Mouse (Mus musculus): ENCODE measurements around the gene Fscn1. TPM values are rescaled to one million over a fixed set of nuclear protein-coding genes. Genes with fewer than 3 reads are reported as not detected.
A peak's percentile ranks its signal among the peaks of the same experiment; 100 is the strongest.

The Fscn1 gene
- 246 TPM for polyA plus RNA-seq (2021)

DNA sequence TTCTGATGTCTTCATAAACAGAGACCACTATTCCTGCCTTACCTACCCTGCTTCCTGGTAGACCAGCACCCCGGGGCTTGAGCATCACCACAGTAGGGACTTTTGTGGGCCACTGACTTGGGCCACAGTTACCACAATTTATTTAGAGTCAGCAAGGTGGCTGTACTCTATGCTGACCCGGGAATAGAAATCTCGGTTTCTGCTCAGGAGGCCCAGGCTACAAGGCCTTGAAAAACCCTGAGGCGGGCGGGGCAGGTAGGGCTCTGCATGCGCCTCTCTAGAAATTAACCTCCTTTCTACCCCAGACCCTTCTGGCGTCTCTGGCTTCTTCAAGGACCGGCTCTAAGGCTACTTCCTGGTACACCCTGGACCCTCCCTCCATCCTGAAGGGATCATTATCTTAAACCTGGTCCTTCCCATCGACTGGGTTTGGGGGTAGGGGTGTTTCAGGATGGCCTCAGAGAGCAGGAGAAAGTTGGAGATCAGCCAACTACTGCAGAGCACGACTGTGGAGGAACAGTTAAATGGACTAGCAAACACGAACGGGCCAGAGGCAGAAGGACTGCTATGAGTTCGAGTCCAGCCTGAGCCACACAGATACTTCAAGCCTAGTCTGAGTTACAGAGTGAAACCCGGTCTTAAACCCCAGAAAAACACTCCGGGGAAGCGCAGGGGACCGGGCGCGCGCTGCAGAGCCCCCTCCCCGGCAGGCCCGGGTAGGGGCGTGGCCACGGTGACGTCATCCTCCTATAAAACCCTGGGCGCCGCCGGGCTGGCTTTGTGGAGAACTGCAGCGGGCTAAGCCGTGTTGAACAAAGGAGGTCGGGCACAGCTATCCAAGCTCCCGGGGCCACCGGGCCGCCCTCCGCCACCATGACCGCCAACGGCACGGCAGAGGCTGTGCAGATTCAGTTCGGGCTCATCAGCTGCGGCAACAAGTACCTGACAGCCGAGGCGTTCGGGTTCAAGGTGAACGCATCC, at the start of gene Fscn1:
Fscn1 (plus strand) TSS at position 768 of the 981 bp plus-strand sequence.
- ChIA-PET CTCF (interaction anchor here (1.3 kb wide), 2 partner anchors 77 to 106 kb away, joined by 3 read pairs; no protein-coding TSS in a partner anchor), POLR2A (interaction anchor here (0.8 kb wide), 1 partner anchor 13 kb away, joined by 3 read pairs; no protein-coding TSS in a partner anchor)
- in situ Hi-C loops (cut with MboI; ENCODE audit: low pct_unique_long_range_greater_than_20kb): no loop called here
- DNase-seq (ENCODE audit: low read depth, low spot score) (no peak), ATAC-seq (peak; percentile 38)
- no peak for TF ChIP-seq CTCF (IDR thresholded peaks at IDR 0.05)
- no peaks in the 10 kb centered on the region for H3K27me3 ChIP-seq

DNA sequence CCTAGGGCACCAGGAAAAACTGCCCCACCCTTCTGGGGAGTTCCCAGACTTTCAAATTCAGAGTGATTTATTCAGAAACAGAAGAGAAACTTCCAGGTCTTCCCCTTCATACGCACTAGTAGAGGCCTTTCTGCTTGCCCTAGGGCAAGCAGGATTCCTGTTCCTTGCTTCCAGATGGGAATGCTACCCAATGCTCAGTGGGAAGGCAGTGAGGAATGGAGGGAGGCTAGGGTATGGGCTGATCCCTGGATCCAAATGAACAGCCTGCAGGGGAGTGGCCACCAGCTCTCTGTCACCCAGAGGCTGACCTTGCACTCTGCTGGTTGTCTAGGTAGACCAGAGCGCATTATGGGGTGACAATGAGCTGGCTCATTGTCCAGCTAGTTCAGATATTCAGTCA, 48.5 kb upstream of the Fscn1 start:
- H3K27me3 ChIP-seq: no peaks in the 10 kb centered on the region
- ATAC-seq (no peak), DNase-seq (ENCODE audit: low read depth, low spot score) (no peak)
- in situ Hi-C loops (cut with MboI; ENCODE audit: low pct_unique_long_range_greater_than_20kb): no loop called here
- TF ChIP-seq CTCF (IDR thresholded peaks at IDR 0.05): no peak
- ChIA-PET CTCF (interaction anchor here (6.2 kb wide), 1 partner anchor 20 kb away, joined by 35 read pairs; no protein-coding TSS in a partner anchor), POLR2A (no interaction called here)

DNA sequence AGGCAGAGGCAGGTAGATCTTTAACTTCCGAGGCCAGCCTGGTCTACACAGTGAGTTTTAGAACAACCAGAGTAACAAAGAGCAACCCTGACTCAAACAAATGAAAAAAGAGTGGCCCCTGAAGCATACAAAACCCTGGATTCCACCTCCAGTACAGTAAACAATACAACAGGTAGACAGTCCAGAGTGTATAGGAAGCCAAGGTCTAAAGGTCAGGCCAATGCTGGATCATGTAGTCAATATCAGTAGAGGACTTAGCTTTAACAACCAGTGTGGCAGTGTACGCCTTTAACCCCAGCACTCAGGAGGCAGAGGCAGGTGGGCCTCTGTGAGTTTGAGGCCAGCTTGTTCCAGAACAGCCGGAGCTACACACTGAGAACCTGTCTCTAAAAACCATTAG, 47.8 kb upstream of the Fscn1 start:
- POLR2A ChIA-PET: no interaction called here
- ATAC-seq (no peak), DNase-seq (ENCODE audit: low read depth, low spot score) (no peak)
- CTCF ChIA-PET: interaction anchor here (1.0 to 1.2 kb wide), 2 partner anchors 19 to 23 kb away, joined by 3 to 4 read pairs; no protein-coding TSS in a partner anchor
- in situ Hi-C loops (cut with MboI; ENCODE audit: low pct_unique_long_range_greater_than_20kb): no loop called here
- no peak for TF ChIP-seq CTCF (IDR thresholded peaks at IDR 0.05)
- no peaks in the 10 kb centered on the region for H3K27me3 ChIP-seq

DNA sequence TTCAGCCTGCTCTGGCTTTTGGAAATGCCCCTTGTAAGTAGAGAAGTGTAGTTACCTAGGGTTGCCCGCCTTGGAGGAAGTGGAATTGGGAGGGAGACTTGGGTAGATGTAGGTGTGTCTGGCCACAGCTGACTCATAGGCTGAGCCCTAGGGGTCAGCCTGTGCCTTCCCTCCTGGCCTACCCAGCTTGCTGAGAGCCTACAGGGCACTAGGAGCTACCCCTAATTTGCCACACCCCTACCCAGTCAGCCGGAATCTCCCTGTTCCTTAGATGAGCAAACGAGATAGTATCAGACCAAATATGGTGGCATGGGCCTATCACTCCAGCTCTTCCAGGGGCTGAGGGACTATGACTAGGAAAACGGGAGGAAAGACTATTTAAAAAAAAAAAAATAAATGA, 47.4 kb upstream of the Fscn1 start:
- in situ Hi-C loops (cut with MboI; ENCODE audit: low pct_unique_long_range_greater_than_20kb): no loop called here
- ChIA-PET CTCF (interaction anchor here (1.0 to 1.2 kb wide), 2 partner anchors 19 to 23 kb away, joined by 3 to 4 read pairs; no protein-coding TSS in a partner anchor), POLR2A (no interaction called here)

DNA sequence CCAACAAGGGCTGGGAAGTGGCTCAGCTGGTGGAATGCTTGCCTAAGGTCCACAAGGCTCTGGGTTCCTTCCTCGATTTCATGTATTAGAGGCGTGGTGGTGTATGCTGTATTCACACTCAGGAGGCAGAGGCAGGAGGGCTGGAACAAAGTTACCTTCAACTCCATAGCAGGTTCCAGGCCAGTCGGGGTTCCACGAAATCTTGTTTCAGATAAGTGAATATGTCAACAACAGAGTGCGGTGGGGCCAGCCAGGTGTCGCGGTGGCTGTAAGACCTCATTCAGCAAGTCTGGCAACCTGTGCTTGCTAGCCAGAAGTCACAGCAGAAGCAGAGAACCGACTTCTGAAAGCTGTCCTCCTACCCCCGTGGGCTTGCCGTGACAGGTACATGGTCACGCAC, 44.9 kb upstream of the Fscn1 start:
- POLR2A ChIA-PET: no interaction called here
- CTCF ChIA-PET: no interaction called here
- ATAC-seq: no peak
- DNase-seq (ENCODE audit: low read depth, low spot score): no peak
- TF ChIP-seq CTCF (IDR thresholded peaks at IDR 0.05): no peak
- in situ Hi-C loops (cut with MboI; ENCODE audit: low pct_unique_long_range_greater_than_20kb): no loop called here
- no peaks in the 10 kb centered on the region for H3K27me3 ChIP-seq

More for the DNA sequence above, 47.4 kb upstream of the Fscn1 start:
- ATAC-seq (no peak), DNase-seq (ENCODE audit: low read depth, low spot score) (no peak)
- no peaks in the 10 kb centered on the region for H3K27me3 ChIP-seq
- no peak for TF ChIP-seq CTCF (IDR thresholded peaks at IDR 0.05)

DNA sequence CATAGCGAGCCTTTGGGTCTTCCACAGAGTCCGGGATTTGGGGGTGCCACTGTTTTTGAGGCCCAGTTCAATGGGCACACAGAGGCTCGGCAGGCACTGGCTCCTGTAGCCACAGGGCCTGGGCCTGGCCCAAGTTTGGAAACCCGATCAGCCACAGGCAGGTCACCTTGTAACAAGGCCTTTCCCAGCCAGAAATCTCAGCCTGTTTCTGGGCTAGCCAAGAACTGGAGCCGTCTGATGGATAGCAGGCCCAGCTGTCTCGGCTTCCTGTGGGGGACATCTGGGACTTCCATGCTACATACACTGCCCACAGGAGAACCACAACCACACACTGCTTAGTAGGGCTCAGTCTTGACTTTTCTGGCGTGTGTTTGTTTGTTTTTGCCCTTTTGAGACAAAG, 43.5 kb upstream of the Fscn1 start:
- no peak for DNase-seq (ENCODE audit: low read depth, low spot score)
- ChIA-PET CTCF (no interaction called here), POLR2A (interaction anchor here (0.7 kb wide), 1 partner anchor 160 kb away, joined by 3 read pairs; no protein-coding TSS in a partner anchor)
- in situ Hi-C loops (cut with MboI; ENCODE audit: low pct_unique_long_range_greater_than_20kb): no loop called here
- no peak for TF ChIP-seq CTCF (IDR thresholded peaks at IDR 0.05)
- ATAC-seq: no peak
- H3K27me3 ChIP-seq: no peaks in the 10 kb centered on the region

DNA sequence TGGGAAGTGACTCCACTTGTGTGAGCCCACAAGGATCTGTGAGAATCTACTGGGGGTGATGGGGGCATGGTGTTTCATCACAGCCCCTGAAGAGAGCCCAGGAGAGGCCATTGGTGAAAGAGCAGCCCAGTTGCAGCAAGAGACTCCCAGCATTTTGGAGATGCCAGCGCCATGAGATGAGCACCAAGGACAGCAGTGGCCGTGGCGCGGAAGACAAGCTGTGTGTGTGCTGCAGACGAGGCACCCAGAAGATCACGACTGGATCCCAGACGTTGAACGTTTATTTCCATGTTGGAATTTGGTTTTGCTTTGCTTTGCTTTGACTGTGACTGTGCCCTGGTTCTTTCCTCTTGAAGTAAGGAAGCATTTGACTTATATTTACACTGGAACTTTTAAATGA, 42.7 kb upstream of the Fscn1 start:
- in situ Hi-C loops (cut with MboI; ENCODE audit: low pct_unique_long_range_greater_than_20kb): no loop called here
- ChIA-PET POLR2A (no interaction called here), CTCF (no interaction called here)
- ATAC-seq: no peak
- DNase-seq (ENCODE audit: low read depth, low spot score): no peak
- H3K27me3 ChIP-seq: no peaks in the 10 kb centered on the region
- no peak for TF ChIP-seq CTCF (IDR thresholded peaks at IDR 0.05)

DNA sequence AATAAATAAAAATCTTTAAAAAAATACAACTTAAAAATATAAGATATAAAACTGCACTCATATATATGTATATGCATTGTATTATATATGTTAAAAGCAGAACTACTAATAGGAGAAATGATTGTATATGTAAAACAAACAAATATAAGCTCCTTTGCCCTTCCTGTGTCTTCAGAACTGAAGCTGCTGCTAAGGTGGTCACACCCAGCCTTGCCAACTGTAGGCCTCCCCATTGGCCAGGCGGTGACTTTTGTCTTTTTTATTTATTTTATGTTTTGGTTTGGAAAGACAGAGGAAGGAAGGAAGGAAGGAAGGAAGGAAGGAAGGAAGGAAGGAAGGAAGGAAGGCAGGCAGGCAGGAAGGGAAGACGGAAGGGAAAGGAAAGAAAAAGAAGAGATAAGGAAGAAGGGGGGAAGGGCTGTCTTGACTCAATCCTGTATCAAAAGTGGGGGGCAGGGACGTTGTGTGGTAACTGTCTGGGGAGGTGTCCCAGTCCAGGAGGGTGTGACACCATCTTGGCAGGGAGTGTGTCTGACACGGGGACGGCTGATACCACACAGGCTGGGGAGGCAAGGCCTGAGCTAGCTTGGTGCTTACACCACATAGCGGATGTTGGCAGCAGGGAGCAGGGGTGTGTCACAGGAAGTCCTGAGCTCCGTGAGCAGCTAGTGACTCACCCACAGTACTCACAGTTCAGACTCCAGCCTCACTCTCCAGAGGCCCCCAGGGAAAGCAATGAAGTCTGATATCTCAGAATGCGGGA, 39.7 kb upstream of the Fscn1 start:
- no peak for TF ChIP-seq CTCF (IDR thresholded peaks at IDR 0.05)
- in situ Hi-C loops (cut with MboI; ENCODE audit: low pct_unique_long_range_greater_than_20kb): no loop called here
- POLR2A ChIA-PET: interaction anchor here (0.7 to 1.3 kb wide), 3 partner anchors 11 to 98 kb away, joined by 3 to 9 read pairs (median 8); no protein-coding TSS in a partner anchor
- peak; percentile 94 for ATAC-seq
- CTCF ChIA-PET: interaction anchor here (1.3 to 2.7 kb wide), 4 partner anchors 11 to 15 kb away, joined by 3 to 10 read pairs (median 4); no protein-coding TSS in a partner anchor
- no peaks in the 10 kb centered on the region for H3K27me3 ChIP-seq
- no peak for DNase-seq (ENCODE audit: low read depth, low spot score)

DNA sequence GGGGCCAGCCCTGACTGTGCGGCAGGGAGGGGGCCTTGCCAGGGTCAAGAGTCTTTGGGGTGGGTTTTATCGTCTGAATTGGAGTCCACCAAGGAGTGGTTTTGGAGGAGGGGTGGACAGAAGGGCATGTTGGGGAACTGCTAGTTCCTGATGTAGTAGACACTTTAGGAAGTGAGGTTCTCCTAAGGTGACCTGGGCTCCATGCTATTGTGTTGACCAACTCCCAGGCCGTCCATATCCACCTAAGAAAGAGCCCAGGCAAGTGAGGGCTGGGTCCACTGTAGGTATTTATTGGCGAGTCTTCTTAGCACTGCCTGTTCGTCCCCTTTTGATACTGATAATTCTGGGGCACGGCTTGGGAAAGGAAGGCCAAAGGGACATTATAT, 39.1 kb upstream of the Fscn1 start:
- in situ Hi-C loops (cut with MboI; ENCODE audit: low pct_unique_long_range_greater_than_20kb): no loop called here
- ChIA-PET POLR2A (interaction anchor here (1.1 kb wide), 1 partner anchor 12 kb away, joined by 3 read pairs; no protein-coding TSS in a partner anchor), CTCF (interaction anchor here (1.3 kb wide), 1 partner anchor 15 kb away, joined by 3 read pairs; no protein-coding TSS in a partner anchor)
- no peaks in the 10 kb centered on the region for H3K27me3 ChIP-seq
- no peak for DNase-seq (ENCODE audit: low read depth, low spot score)
- no peak for TF ChIP-seq CTCF (IDR thresholded peaks at IDR 0.05)
- peak; percentile 2 for ATAC-seq

DNA sequence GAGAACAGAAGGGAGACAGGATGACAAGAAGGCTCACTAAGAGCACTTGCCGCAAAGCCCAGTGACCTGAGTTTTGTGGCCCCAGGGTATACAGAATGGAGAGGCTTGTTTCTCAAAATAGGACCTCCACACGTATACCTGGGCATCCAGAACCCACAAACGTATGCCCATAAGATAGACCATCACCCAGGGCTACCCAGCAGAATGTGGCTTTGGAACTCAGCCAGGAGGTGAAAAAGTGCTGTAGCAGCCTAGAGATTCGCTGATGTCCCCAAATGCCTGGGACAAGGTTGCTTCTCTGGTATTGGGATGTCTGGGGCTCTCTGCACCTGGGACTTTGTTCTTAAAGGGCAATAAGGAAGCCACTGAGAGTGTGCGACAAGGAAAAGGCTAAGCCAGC, 37.9 kb upstream of the Fscn1 start:
- no peaks in the 10 kb centered on the region for H3K27me3 ChIP-seq
- ATAC-seq: no peak
- DNase-seq (ENCODE audit: low read depth, low spot score): no peak
- ChIA-PET POLR2A (no interaction called here), CTCF (no interaction called here)
- in situ Hi-C loops (cut with MboI; ENCODE audit: low pct_unique_long_range_greater_than_20kb): no loop called here
- no peak for TF ChIP-seq CTCF (IDR thresholded peaks at IDR 0.05)

Measured in Patski (cell line).